Mouse (Mus musculus) stomach, embryonic 14.5 days (tissue): Measurements from ENCODE around the gene Poln. TPM values are rescaled to one million over a fixed set of nuclear protein-coding genes. Genes with fewer than 3 reads are reported as not detected.

Experiments used
- ATAC-seq: fragments of 200-750 bp; cut with Nextera tagmentation; 2 replicates; pipeline ENCODE4 v1.8.0; 2017; ENCODE audit warnings: low read depth, moderate TSS enrichment; ENCODE audit not compliant: insufficient number of reproducible peaks, insufficient read depth, low FRiP score
- H3K27ac ChIP-seq: fragments of 300-500 bp; sonication (generic); 2 replicates; pipeline ENCODE4 v1.5.1; 2014; ENCODE audit warnings: mild to moderate bottlenecking, low read length, moderate library complexity, mixed read lengths
- H3K27me3 ChIP-seq: fragments of 300-500 bp; sonication (generic); 2 replicates; pipeline ENCODE4 v1.6.1; 2014; ENCODE audit warnings: low read length, control low read depth, mixed read lengths; ENCODE audit not compliant: control insufficient read depth, insufficient read depth
- H3K36me3 ChIP-seq: fragments of 300-500 bp; sonication (generic); 2 replicates; pipeline ENCODE4 v1.6.1; 2014; ENCODE audit warnings: mild to moderate bottlenecking, control low read depth, low read length, moderate library complexity, mixed read lengths; ENCODE audit not compliant: control insufficient read depth, insufficient read depth
- H3K4me1 ChIP-seq: fragments of 300-500 bp; sonication (generic); 2 replicates; pipeline ENCODE4 v1.6.1; 2014; ENCODE audit warnings: low read length, control low read depth, mixed read lengths; ENCODE audit not compliant: control insufficient read depth, insufficient read depth
- H3K4me2 ChIP-seq: fragments of 300-500 bp; sonication (generic); replicated peaks from 2 replicates; pipeline ENCODE4 v1.6.1; 2014; ENCODE audit warnings: low read depth, low read length, control low read depth
- H3K4me3 ChIP-seq: fragments of 300-500 bp; sonication (generic); 2 replicates; pipeline ENCODE4 v1.5.1; 2014; ENCODE audit warnings: low read depth, low read length, control low read depth
- H3K9ac ChIP-seq: fragments of 300-500 bp; sonication (generic); replicated peaks from 2 replicates; pipeline ENCODE4 v1.6.1; 2014; ENCODE audit warnings: low read depth, mild to moderate bottlenecking, control low read depth, low read length, moderate library complexity, mixed read lengths
- H3K9me3 ChIP-seq: fragments of 300-500 bp; sonication (generic); 2 replicates; pipeline ENCODE4 v1.6.1; 2016; ENCODE audit warnings: low read depth, low read length, control low read depth; ENCODE audit not compliant: control insufficient read depth
- WGBS: fragments of 180-500 bp; shearing (Covaris S2); extraction: QIAGEN DNeasy Blood & Tissue Kit; methylation state at CpG from one replicate; pipeline ENCODE4 v1.1.7; 2014; 5-methylcytosine and 5-hydroxymethylcytosine counted together
- polyA plus RNA-seq: library from polyadenylated mRNA; unstranded; fragments of >200 nt; fragmentation: Nextera tagmentation; extraction: Ambion mirVana; gene quantifications from 2 replicates; pipeline ENCODE4 v1.2.1, GENCODE M21; 2014

Poln gene
- polyA plus RNA-seq, 1 experiment from 2014 or later = 1.1 TPM

DNA sequence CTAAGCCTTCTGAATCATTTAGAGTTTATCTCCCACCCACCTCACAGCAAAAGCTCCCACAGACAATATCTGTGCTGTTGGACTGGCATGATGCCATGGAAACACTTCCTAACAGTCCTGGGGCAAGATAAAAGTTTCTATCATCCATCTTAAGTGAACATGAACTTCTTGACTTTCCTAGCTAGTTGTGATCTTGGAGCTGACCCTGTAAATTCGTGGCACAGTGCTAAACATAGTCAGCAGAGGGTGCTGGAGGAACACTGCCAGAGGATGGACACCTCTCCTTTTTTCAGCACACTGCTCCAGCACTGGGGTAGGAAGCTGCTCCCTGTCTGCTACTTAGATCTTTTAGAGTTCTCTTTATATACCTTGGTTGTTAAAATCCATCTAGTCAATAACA lies 29.5 kb downstream of the Poln start:
- 4% methylated on average over 1 of the region's 1 CpGs for WGBS
- Histone ChIP-seq H3K4me1 (no peaks in the 10 kb centered on the region), H3K9ac (no peak overlapping the region), H3K9me3 (no peaks in the 10 kb centered on the region), H3K36me3 (no peaks in the 10 kb centered on the region), H3K27ac (no peak overlapping the region), H3K27me3 (no peaks in the 10 kb centered on the region), H3K4me2 (no peak overlapping the region), H3K4me3 (no peak overlapping the region)
- no peak for ATAC-seq

DNA sequence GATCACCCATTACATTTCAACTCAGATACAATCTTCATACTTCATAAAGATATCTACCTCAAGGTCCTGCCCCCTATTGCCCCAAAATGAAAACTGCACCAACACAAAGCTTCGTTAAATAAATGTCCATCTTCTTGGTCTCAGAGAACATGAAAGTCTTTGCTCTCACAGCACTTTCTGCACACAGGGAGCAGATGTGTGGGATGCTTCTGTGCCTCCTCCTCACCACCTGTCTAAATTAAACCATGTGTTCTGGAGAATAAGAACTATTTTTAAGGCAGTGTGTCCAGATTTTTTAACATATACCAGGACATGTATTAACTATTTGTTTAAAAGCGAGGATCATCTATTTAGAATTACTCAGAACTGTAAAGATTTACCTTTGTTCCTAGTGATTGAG lies 36.5 kb downstream of the Poln start:
- no peak overlapping the region for H3K4me3 ChIP-seq
- H3K4me1 ChIP-seq = no peaks in the 10 kb centered on the region
- H3K9me3 ChIP-seq = no peaks in the 10 kb centered on the region
- H3K36me3 ChIP-seq = no peaks in the 10 kb centered on the region
- 68% methylated on average over 2 of the region's 2 CpGs for WGBS
- no peak for ATAC-seq
- no peak overlapping the region for H3K9ac ChIP-seq
- H3K27me3 ChIP-seq = no peaks in the 10 kb centered on the region
- no peak overlapping the region for H3K27ac ChIP-seq
- no peak overlapping the region for H3K4me2 ChIP-seq

DNA sequence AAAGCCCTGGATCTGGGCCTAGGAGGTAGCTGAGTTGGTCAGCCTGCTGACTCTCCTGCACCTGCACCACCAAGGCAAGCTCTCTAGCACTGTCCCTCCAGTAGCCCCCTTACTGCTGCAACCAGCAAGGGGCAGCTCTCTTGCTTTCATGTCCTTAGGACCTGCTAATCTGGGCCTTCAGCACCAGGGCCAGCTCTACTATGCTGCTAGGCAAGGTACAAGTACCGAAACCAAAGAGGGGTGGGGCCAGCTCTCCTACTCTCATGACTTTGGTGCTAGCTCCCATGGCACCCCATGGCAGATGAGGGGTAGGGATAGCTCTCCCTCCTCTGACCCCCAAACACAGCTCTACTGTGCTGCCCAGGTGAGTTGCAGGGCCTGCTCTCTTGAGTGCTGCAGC lies 45.1 kb downstream of the Poln start:
- Histone ChIP-seq H3K36me3 (no peaks in the 10 kb centered on the region), H3K9ac (no peak overlapping the region), H3K27ac (no peak overlapping the region), H3K27me3 (no peaks in the 10 kb centered on the region), H3K4me3 (no peak overlapping the region), H3K4me1 (no peaks in the 10 kb centered on the region), H3K9me3 (no peaks in the 10 kb centered on the region), H3K4me2 (no peak overlapping the region)
- no peak for ATAC-seq
- 10% methylated on average over 1 of the region's 1 CpGs for WGBS

DNA sequence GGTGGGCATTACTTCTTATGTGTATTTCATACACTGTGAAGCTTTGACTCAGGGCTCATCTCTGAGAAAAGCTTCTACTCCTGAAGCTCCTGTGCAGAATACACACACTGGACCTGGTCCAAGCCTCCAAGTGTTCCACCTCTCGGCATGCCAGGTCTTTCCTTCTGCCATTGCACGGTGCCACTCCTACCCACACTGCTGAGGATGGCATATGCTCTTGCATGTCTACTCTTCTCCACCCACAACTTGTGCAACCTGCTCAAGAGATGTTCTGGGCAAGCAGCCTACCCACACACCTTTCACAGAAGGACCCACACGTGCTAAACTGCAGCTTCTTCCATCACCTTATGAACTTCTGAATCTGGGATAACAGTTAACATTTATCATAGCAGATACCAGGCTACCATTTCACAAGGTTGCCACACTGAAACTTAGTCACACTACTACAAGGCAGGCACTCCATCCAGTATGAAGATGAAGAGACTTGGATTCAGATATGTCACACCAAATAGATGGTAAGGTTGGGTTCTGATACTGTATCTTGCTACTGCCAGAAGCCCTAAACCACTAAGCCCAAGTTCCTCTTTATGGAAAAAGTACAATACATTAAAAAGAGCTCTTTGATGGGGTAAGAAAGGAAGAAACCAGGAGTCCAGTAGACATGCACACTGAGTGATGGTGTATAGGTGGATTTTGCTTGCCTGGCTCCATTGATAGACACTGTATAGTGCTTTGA lies 50.0 kb downstream of the Poln start:
- 82% methylated on average over 3 of the region's 3 CpGs for WGBS
- no peak overlapping the region for H3K27ac ChIP-seq
- ATAC-seq = no peak

DNA sequence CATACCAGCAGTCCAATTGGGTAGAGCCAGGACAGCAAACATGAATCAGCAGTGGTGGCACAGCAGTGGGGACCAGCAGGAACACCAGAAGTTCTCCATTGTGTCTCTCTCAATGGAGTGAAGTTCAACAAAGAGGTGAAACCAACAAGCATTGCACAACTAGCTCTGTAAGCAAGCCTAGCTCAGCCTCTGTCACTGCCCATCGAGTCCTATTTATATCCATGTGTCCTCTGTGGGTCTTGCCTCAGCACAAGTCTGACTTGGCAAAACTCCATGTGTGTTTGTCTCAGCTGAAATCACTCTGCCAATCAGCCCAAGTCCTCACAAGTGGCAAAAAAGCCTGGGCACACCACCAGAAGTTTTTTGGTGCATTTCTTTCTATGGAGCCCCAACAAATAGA lies 63.6 kb downstream of the Poln start:
- Histone ChIP-seq H3K36me3 (no peaks in the 10 kb centered on the region), H3K9ac (no peak overlapping the region), H3K4me1 (no peaks in the 10 kb centered on the region), H3K4me3 (no peak overlapping the region), H3K9me3 (no peaks in the 10 kb centered on the region), H3K27ac (no peak overlapping the region), H3K27me3 (no peaks in the 10 kb centered on the region), H3K4me2 (no peak overlapping the region)
- 74% methylated on average over 1 of the region's 1 CpGs for WGBS
- ATAC-seq = no peak

More for the DNA sequence above, 50.0 kb downstream of the Poln start:
- Histone ChIP-seq H3K4me3 (no peak overlapping the region), H3K27me3 (no peaks in the 10 kb centered on the region), H3K4me2 (no peak overlapping the region), H3K9ac (no peak overlapping the region), H3K36me3 (no peaks in the 10 kb centered on the region), H3K9me3 (no peaks in the 10 kb centered on the region), H3K4me1 (no peaks in the 10 kb centered on the region)

DNA sequence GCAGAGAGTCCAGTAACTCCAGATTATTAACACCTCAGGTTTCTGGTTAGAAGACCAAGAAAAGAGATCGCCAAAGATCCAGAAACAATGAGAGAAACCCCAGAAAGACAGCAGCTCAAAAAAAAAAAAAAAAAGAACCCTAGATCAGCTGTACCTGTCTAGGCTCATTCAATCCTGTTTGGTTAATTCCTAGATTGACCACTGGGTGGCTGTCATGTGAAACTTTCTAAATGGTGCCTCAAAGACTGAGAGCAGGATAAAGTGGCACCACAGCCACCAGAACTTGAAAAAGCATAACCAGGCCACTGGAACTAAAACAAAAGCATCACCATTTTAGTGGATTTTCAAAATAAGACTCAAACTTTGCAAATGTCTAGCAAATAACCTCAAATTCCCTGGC lies 71.9 kb downstream of the Poln start:
- Histone ChIP-seq H3K9ac (no peak overlapping the region), H3K4me2 (no peak overlapping the region), H3K27ac (no peak overlapping the region), H3K9me3 (no peaks in the 10 kb centered on the region), H3K4me3 (no peak overlapping the region), H3K27me3 (no peaks in the 10 kb centered on the region), H3K36me3 (no peaks in the 10 kb centered on the region), H3K4me1 (no peaks in the 10 kb centered on the region)
- 21% methylated on average over 1 of the region's 1 CpGs for WGBS
- ATAC-seq = no peak

DNA sequence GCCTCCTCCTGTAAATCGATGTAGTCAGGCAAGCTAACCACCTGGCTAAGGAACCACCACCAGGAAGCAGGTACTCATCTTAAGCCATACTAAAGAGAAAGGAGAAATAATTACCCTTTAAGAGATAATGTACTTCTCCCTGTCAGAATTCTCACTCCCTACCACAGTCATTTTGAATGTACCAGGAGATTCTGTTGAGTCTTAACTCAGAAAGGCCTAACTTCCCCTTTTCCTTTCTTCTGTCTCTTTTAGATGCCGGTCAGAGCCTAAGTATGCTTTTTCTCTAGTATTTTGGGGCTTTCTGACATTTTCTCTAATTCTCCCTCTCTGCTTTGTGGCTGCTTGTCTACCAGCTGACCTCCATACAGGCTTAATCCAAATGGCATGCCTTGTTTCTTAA lies 76.2 kb downstream of the Poln start:
- ATAC-seq = no peak
- Histone ChIP-seq H3K4me1 (no peaks in the 10 kb centered on the region), H3K9ac (no peak overlapping the region), H3K4me3 (no peak overlapping the region), H3K27me3 (no peaks in the 10 kb centered on the region), H3K36me3 (no peaks in the 10 kb centered on the region), H3K4me2 (no peak overlapping the region), H3K27ac (no peak overlapping the region), H3K9me3 (no peaks in the 10 kb centered on the region)
- 78% methylated on average over 2 of the region's 2 CpGs for WGBS

DNA sequence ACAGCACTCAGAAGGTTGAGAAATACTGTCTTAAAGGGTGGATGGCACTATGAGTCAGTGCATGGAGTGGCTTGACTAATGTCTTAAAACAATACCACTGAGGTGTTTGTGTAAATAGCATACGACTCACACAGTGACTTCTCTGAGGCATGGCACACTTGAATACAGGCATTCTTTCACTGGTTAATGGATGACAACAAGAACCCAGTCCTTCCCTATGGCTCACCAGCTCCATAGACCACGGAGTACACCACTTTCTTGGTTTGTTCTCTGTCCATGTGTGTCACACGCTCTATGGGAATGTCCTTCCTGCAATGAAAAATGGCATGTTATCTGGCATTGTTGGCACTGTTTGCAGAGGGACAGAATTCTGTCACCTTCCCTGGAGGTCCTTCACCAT lies 136.7 kb downstream of the Poln start:
- no peak overlapping the region for H3K9ac ChIP-seq
- H3K27ac ChIP-seq = no peak overlapping the region
- no peaks in the 10 kb centered on the region for H3K27me3 ChIP-seq
- H3K9me3 ChIP-seq = no peaks in the 10 kb centered on the region
- H3K4me2 ChIP-seq = no peak overlapping the region
- no peak for ATAC-seq
- no peaks in the 10 kb centered on the region for H3K4me1 ChIP-seq
- 49% methylated on average over 3 of the region's 3 CpGs for WGBS
- H3K4me3 ChIP-seq = no peak overlapping the region
- H3K36me3 ChIP-seq = no peaks in the 10 kb centered on the region

DNA sequence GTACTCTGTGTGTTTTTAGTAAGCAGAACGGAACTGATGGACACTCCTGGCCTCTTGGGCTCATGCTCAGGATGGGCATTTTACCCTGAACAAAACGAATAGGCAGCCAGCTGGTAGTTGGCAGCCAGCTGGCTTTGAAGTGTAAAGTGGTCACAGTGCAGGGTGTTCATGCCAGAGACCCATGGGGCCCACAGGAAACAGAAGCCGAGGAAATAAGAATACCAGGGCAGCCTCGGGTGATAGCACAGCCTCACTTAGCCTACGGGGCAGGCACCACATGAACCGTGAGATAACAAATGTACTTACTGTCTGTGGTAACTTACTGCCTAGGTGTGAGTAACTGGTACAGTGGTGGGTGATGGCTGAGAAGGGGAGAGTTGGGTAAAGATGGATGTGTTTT lies 138.2 kb downstream of the Poln start:
- no peaks in the 10 kb centered on the region for H3K4me1 ChIP-seq
- no peak overlapping the region for H3K4me3 ChIP-seq
- no peak overlapping the region for H3K27ac ChIP-seq
- no peaks in the 10 kb centered on the region for H3K27me3 ChIP-seq
- H3K9me3 ChIP-seq = no peaks in the 10 kb centered on the region
- H3K4me2 ChIP-seq = no peak overlapping the region
- H3K36me3 ChIP-seq = no peaks in the 10 kb centered on the region
- WGBS = 75% methylated on average over 6 of the region's 6 CpGs
- H3K9ac ChIP-seq = no peak overlapping the region
- ATAC-seq = no peak
